Mouse (Mus musculus) midbrain, embryonic 11.5 days (tissue): Measurements from ENCODE around the gene Gm42417. TPM values are rescaled to one million over a fixed set of nuclear protein-coding genes. Genes with fewer than 3 reads are reported as not detected.

ENCODE experiments used
- ATAC-seq: fragments of 200-750 bp; cut with Nextera tagmentation; 2 replicates; pipeline ENCODE4 v1.8.0; 2017; ENCODE audit warnings: moderate TSS enrichment, moderate library complexity; ENCODE audit not compliant: low FRiP score
- DNase-seq: peaks from one replicate; pipeline ENCODE4 v3.0.0; 2015; ENCODE audit warnings: low spot score; ENCODE audit errors: missing footprints
- H3K27ac ChIP-seq: fragments of 300-500 bp; sonication (generic); 2 replicates; pipeline ENCODE4 v1.5.1; 2014; ENCODE audit warnings: low read depth, low read length
- H3K27me3 ChIP-seq: fragments of 300-500 bp; sonication (generic); 2 replicates; pipeline ENCODE4 v1.6.1; 2014; ENCODE audit warnings: mild to moderate bottlenecking, low read length, moderate library complexity, mixed read lengths; ENCODE audit not compliant: control insufficient read depth, insufficient read depth
- H3K36me3 ChIP-seq: fragments of 300-500 bp; sonication (generic); 2 replicates; pipeline ENCODE4 v1.6.1; 2014; ENCODE audit warnings: mild to moderate bottlenecking, low read length, moderate library complexity, mixed read lengths; ENCODE audit not compliant: control insufficient read depth, insufficient read depth
- H3K4me1 ChIP-seq: fragments of 300-500 bp; sonication (generic); 2 replicates; pipeline ENCODE4 v1.6.1; 2014; ENCODE audit warnings: low read length; ENCODE audit not compliant: control insufficient read depth, insufficient read depth
- H3K4me2 ChIP-seq: fragments of 300-500 bp; sonication (generic); 2 replicates; pipeline ENCODE4 v1.6.1; 2014; ENCODE audit warnings: mild to moderate bottlenecking, moderate library complexity
- H3K4me3 ChIP-seq: fragments of 300-500 bp; sonication (generic); 2 replicates; pipeline ENCODE4 v1.5.1; 2014; ENCODE audit warnings: low read depth, low read length
- H3K9ac ChIP-seq: fragments of 300-500 bp; sonication (generic); 2 replicates; pipeline ENCODE4 v1.6.1; 2014; ENCODE audit warnings: low read length
- H3K9me3 ChIP-seq: fragments of 300-500 bp; sonication (generic); 2 replicates; pipeline ENCODE4 v1.6.1; 2016; ENCODE audit warnings: low read length; ENCODE audit not compliant: control insufficient read depth
- WGBS: fragments of 180-500 bp; shearing (Covaris S2); extraction: QIAGEN DNeasy Blood & Tissue Kit; methylation state at CpG from one replicate; pipeline ENCODE4 v1.1.7; 2014; 5-methylcytosine and 5-hydroxymethylcytosine counted together
- polyA plus RNA-seq: library from polyadenylated mRNA; unstranded; fragments of >200 nt; fragmentation: Nextera tagmentation; extraction: Ambion mirVana; gene quantifications from 2 replicates; pipeline ENCODE4 v1.2.1, GENCODE M21; 2014

The Gm42417 gene
- polyA plus RNA-seq, 1 experiment from 2014 or later = not detected

DNA sequence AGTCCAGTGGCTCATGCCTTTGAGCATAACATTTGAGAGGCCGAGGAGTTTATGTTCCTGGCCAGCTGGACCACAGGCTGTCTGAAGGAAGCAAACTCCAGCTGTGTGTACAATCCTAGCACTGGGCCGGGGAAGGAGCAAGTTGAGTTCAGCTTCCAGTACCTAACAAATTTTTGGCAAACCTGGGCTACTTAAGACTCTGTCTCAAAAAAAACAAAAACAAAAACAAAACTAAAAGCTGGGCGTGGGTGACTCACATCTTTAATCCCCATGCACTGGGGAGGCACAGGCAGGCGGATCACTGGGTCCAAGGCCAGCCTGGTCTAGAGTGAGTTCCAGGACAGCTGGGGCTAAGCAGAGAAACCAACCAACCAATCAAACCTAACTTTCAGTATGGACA, 29.5 kb upstream of the Gm42417 start:
- Histone ChIP-seq H3K27me3 (no peaks in the 10 kb centered on the region), H3K9me3 (no peaks in the 10 kb centered on the region), H3K27ac (no peak overlapping the region), H3K4me3 (no peak overlapping the region), H3K4me2 (no peak overlapping the region), H3K9ac (no peak overlapping the region), H3K36me3 (no peaks in the 10 kb centered on the region), H3K4me1 (peaks cover 7% of the 10 kb centered on the region; the same call in 1 of the 2 replicates)
- ATAC-seq (no peak), DNase-seq (no peak)
- 74% methylated on average over 4 of the region's 4 CpGs for WGBS

DNA sequence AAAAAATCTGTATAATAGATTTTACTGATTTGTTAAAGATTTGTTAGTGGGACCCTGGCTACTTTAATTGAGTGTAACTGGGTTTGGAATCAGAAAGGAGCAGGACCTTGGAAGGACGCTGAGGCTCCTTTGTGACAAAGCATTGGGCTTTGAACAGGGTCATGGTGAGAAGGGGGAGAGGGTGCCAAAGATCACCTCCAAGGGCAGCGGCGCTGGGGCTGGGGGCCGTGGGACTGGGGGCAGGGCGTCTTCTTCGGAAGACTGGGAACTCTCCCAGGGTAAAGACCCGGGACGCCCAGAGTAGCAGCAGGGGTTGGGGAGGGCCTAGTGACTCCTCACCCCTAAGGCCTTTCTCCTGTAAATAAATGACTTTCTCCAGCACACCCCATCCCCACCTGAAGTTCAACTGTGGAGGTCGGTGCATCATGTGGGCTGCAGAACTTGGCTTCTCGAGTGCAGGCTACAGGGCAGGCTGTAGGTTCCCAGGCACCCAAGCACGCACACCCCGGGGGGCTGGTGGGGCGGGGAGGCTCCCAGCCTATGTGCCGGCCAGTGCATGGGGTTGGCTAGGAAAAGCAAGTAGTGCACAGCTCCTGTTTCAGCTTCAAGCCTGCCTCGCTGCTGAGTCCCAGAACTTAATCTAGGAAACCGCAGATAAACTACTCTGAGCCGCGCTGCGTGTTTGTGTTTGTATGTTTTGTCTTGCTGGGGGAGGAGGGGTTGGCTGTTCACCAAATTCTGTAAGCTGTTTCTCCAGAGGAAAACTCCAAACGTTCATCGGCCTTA, 28.8 kb upstream of the Gm42417 start:
- H3K9ac ChIP-seq = no peak overlapping the region
- peaks cover 7% of the 10 kb centered on the region; the same call in 1 of the 2 replicates for H3K4me1 ChIP-seq

DNA sequence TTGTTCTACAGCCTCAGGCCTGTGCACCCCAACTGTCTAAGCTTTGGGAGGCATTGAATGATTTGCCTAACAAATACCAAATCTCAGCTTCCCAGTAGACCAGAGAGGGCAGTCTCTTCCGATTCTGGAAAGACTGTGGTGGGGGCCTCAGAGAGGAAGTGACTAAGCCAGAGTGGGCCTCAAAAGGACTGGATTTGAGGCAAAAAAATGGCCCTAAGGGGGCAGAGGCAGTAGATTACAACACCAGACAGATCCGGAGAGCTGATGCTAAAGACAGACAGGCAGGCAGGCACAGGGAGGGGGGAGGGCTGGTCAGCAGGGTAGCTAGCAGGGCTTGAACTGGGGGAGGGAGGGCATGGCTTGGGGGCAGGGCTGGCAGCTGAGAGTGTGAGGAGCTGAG, 27.2 kb upstream of the Gm42417 start:
- H3K27ac ChIP-seq = no peak overlapping the region
- no peak overlapping the region for H3K4me2 ChIP-seq
- H3K9me3 ChIP-seq = no peaks in the 10 kb centered on the region
- H3K27me3 ChIP-seq = no peaks in the 10 kb centered on the region
- ATAC-seq (no peak), DNase-seq (no peak)
- H3K4me3 ChIP-seq = no peak overlapping the region
- WGBS = 2% methylated on average over 2 of the region's 2 CpGs
- peaks cover 7% of the 10 kb centered on the region; the same call in 1 of the 2 replicates for H3K4me1 ChIP-seq
- no peaks in the 10 kb centered on the region for H3K36me3 ChIP-seq
- no peak overlapping the region for H3K9ac ChIP-seq

More for the DNA sequence above, 28.8 kb upstream of the Gm42417 start:
- Histone ChIP-seq H3K27ac (no peak overlapping the region), H3K27me3 (no peaks in the 10 kb centered on the region), H3K9me3 (no peaks in the 10 kb centered on the region), H3K4me2 (no peak overlapping the region), H3K4me3 (no peak overlapping the region), H3K36me3 (no peaks in the 10 kb centered on the region)
- DNase-seq (no peak), ATAC-seq (no peak)
- 40% methylated on average over 21 of the region's 21 CpGs for WGBS

DNA sequence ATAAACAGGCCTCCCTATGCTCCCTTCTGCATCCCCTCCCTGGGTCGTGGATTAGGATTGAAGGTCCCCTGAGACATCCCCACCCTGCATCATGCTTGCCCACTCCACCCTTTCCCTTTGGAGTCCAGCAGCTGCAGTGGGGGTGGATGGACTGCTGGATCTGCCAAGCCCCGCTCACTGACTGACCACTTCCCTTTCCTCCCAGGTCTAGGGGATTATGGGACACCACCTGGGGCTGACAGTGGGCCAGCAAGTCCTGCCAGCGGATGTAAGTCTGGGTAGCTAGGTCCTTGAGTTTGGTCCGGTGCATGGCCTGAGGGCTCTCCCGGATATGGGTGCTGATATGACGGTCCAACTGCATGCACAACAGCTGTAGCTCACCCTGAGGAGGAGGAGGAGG, 24.9 kb upstream of the Gm42417 start:
- no peaks in the 10 kb centered on the region for H3K36me3 ChIP-seq
- no peaks in the 10 kb centered on the region for H3K9me3 ChIP-seq
- H3K27ac ChIP-seq = no peak overlapping the region
- H3K9ac ChIP-seq = no peak overlapping the region
- peaks cover 11% of the 10 kb centered on the region for H3K4me1 ChIP-seq
- 82% methylated on average over 6 of the region's 6 CpGs for WGBS
- no peak overlapping the region for H3K4me3 ChIP-seq
- ATAC-seq (no peak), DNase-seq (no peak)
- no peak overlapping the region for H3K4me2 ChIP-seq
- H3K27me3 ChIP-seq = no peaks in the 10 kb centered on the region

DNA sequence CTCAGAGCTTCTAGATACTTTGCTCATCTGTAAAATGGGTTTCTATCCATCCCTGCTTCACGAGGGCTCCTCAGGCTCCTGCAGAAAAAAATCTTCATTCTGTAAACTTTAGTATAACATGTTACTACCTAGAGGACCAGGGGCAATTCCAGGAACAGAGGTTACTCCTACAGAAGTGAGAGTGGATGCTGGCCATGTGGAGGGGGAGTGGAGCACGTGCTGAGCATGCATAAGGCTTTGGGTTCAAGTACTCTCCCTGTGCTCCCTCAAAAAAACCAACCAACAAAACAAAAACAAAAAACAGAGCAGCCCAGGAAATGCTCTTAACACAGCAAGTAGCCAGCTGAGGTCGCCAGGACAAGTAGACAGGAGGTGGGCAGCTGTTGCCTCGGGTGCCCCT, 24.4 kb upstream of the Gm42417 start:
- 61% methylated on average over 4 of the region's 4 CpGs for WGBS
- DNase-seq = no peak
- no peak overlapping the region for H3K9ac ChIP-seq
- no peaks in the 10 kb centered on the region for H3K27me3 ChIP-seq
- no peak overlapping the region for H3K4me3 ChIP-seq
- H3K9me3 ChIP-seq = no peaks in the 10 kb centered on the region
- H3K27ac ChIP-seq = no peak overlapping the region
- ATAC-seq = no peak
- no peaks in the 10 kb centered on the region for H3K36me3 ChIP-seq
- peaks cover 16% of the 10 kb centered on the region for H3K4me1 ChIP-seq
- no peak overlapping the region for H3K4me2 ChIP-seq

DNA sequence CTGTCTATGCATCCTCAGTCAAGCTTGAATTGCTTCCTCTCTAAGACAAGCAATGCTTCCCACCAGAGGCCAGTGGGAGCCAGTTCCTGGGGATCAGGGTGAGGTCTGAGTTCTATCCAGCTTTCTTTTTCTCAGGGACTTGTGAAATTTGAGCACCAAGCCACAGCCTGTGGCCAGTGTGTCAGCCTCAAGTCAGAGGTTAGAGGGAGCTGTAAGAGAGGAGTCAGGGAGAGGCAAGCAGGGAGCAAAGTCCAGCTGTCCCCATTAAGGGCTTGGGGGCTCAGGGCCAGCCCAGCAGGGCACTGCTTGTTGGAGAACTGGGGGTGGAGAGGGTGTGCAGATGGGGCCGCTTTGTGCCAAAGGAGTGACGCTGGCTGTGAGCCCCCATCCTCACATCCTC, 24.0 kb upstream of the Gm42417 start:
- Histone ChIP-seq H3K4me1 (peaks cover 17% of the 10 kb centered on the region), H3K9ac (no peak overlapping the region), H3K4me2 (no peak overlapping the region), H3K27me3 (no peaks in the 10 kb centered on the region), H3K27ac (no peak overlapping the region), H3K9me3 (no peaks in the 10 kb centered on the region), H3K4me3 (no peak overlapping the region), H3K36me3 (no peaks in the 10 kb centered on the region)
- 84% methylated on average over 2 of the region's 2 CpGs for WGBS
- no peak for ATAC-seq
- no peak for DNase-seq

DNA sequence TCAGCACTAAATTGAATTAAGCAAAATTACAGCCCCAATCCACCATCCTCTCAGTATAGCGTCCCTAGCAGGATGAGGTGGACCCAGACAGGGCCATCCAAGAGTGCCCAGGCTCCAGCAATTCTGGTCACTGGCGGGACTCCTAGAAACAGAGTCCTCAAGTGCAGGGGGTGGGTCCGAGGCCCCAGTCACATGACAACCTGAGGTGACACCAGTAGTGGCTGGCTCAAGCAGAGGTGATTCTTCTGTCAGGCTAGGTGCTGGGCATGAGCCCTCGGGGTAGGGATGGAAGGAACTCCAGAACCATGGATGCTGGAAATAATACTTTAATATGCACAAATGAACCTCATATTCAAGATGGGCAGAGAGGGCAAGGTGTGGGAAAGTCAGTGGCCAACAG, 23.2 kb upstream of the Gm42417 start:
- Histone ChIP-seq H3K4me2 (no peak overlapping the region), H3K36me3 (no peaks in the 10 kb centered on the region), H3K4me3 (no peak overlapping the region), H3K4me1 (peaks cover 14% of the 10 kb centered on the region), H3K27ac (no peak overlapping the region), H3K9me3 (no peaks in the 10 kb centered on the region), H3K27me3 (no peaks in the 10 kb centered on the region), H3K9ac (no peak overlapping the region)
- 80% methylated on average over 4 of the region's 4 CpGs for WGBS
- ATAC-seq = no peak
- DNase-seq = no peak

DNA sequence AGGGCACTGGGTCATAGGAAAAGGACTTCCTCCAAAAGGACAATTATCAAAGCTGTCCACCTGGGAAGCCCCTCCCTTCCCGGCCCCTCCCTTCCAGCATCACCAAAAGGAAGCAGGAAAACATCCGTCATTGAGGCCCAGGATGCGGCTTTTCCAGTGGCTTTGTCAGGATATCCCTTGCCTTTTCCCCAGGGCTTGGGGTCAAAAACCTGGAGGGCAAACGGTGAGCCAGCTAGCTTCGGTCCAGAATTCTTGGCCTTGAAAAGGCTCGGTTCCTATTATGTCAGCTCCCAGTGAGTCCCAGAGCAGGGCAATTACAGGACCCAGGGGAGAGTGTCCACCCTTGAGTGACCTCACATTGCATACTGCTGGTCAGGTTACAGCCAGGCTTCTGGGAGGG, 21.7 kb upstream of the Gm42417 start:
- H3K4me3 ChIP-seq = no peak overlapping the region
- no peak overlapping the region for H3K9ac ChIP-seq
- H3K27me3 ChIP-seq = no peaks in the 10 kb centered on the region
- no peak overlapping the region for H3K4me2 ChIP-seq
- no peak for DNase-seq
- peaks cover 12% of the 10 kb centered on the region for H3K4me1 ChIP-seq
- no peaks in the 10 kb centered on the region for H3K36me3 ChIP-seq
- no peak for ATAC-seq
- H3K27ac ChIP-seq = no peak overlapping the region
- WGBS = 61% methylated on average over 6 of the region's 6 CpGs
- H3K9me3 ChIP-seq = no peaks in the 10 kb centered on the region

DNA sequence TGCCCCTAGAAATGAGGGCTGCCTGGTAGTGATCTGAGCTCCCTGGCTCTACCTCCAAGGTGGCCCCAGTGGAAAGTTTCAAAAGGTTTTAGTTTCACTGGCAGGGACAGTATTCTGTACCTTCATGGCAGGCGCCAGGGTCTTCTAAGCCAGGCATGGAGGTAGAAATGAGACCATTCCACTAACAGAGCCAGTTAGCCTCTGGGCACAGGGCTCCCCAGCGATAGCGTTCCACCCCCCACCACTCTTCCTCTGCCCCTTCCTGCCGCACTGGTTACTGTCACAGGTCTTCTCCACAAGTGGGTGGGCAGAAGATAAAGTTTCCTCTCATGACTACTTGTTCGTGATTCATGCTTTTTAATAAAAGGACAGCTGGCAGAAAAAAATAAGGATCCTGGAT, 20.7 kb upstream of the Gm42417 start:
- H3K27me3 ChIP-seq = no peaks in the 10 kb centered on the region
- no peak overlapping the region for H3K27ac ChIP-seq
- no peaks in the 10 kb centered on the region for H3K36me3 ChIP-seq
- no peak for DNase-seq
- no peak overlapping the region for H3K4me2 ChIP-seq
- no peak for ATAC-seq
- H3K4me3 ChIP-seq = no peak overlapping the region
- no peak overlapping the region for H3K9ac ChIP-seq
- 68% methylated on average over 5 of the region's 5 CpGs for WGBS
- H3K9me3 ChIP-seq = no peaks in the 10 kb centered on the region
- peaks cover 22% of the 10 kb centered on the region for H3K4me1 ChIP-seq
